Mouse (Mus musculus): Measurements from ENCODE around the gene Olfr596. TPM values are rescaled to one million over a fixed set of nuclear protein-coding genes. Genes with fewer than 3 reads are reported as not detected.
"Not testable (repeated sequence)": the region's sequence is repeated elsewhere in the genome, so short reads cannot be mapped to it uniquely, and the experiment has no call there.

Gene Olfr596
- not detected in 2 replicates for polyA plus RNA-seq (2015; fragmentation: Nextera tagmentation; extraction: Ambion mirVana)

- 87% methylated on average over 2 of the region's 2 CpGs for WGBS
Measured at GRCm38 (mm10) chr7:103305348-103305747, at the start of gene Olfr596. Olfr596 (plus strand) TSS chr7:103305648.

GRCm38 (mm10) chr7:103316015-103316414 is 10.6 kb downstream of the Olfr596 start, which contains the start of gene Olfr597:
Olfr597 (plus strand) TSS chr7:103316315.
- not testable (repeated sequence) for H3K9me3 ChIP-seq; H3K4me2 ChIP-seq; ATAC-seq (ENCODE audit: low FRiP score, low read depth); H3K36me3 ChIP-seq; H3K4me1 ChIP-seq (replicated peaks); H3K4me3 ChIP-seq; H3K27me3 ChIP-seq; H3K9ac ChIP-seq; H3K27ac ChIP-seq (replicated peaks)
- WGBS: 95% methylated on average over 2 of the region's 2 CpGs

More at GRCm38 (mm10) chr7:103305348-103305747, at the start of gene Olfr596:
- not testable (repeated sequence) for H3K36me3 ChIP-seq; H3K27ac ChIP-seq (replicated peaks); H3K4me1 ChIP-seq (replicated peaks); H3K9ac ChIP-seq; H3K27me3 ChIP-seq; ATAC-seq (ENCODE audit: low FRiP score, low read depth); H3K4me2 ChIP-seq; H3K4me3 ChIP-seq; H3K9me3 ChIP-seq

- no peak within 1 kb of the TSS for H3K27ac ChIP-seq (replicated peaks)
- no peak within 1 kb of the TSS for H3K4me3 ChIP-seq
- H3K36me3 ChIP-seq: no peaks in the 10 kb centered on the region
- H3K4me1 ChIP-seq (replicated peaks): no peaks in the 10 kb centered on the region
- no peak within 1 kb of the TSS for H3K4me2 ChIP-seq
- H3K27me3 ChIP-seq: no peaks in the 10 kb centered on the region
- no peaks in the 10 kb centered on the region for H3K9me3 ChIP-seq
- H3K9ac ChIP-seq: no peak within 1 kb of the TSS
- no peak for ATAC-seq (ENCODE audit: low FRiP score, low read depth)
Measured at GRCm38 (mm10) chr7:103323268-103323667, 17.8 kb downstream of the Olfr596 start, which contains the start of gene Olfr598. Olfr598 (plus strand) TSS chr7:103323568.

DNA sequence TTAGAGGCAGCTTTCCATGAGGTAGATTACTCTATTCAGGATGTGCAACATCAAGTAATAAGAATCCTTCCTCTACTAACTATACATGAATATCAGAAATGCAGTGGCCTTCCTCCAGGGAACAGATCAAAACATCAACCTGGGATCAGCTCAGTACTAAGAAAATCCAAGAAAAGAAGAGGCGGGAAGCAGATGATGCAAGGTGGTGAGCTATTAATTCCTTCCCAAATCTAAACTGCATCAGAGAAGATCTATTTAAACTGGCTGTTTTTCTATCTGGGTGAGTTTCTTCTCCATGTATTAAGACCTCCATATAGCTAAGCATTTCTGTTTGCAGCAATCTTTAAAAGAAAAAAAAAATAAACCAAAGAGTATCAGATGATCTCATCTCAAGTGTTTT is 30.2 kb downstream of the Olfr596 start, which contains the start of gene Olfr599:
Gene Olfr599, plus strand, starts transcription at position 301 of the 400 bp plus-strand sequence.
- Histone ChIP-seq H3K27me3 (no peaks in the 10 kb centered on the region), H3K27ac (replicated peaks) (no peak within 1 kb of the TSS), H3K9ac (no peak within 1 kb of the TSS), H3K4me3 (no peak within 1 kb of the TSS), H3K4me1 (replicated peaks) (no peaks in the 10 kb centered on the region), H3K9me3 (no peaks in the 10 kb centered on the region), H3K4me2 (no peak within 1 kb of the TSS), H3K36me3 (no peaks in the 10 kb centered on the region)
- 91% methylated on average over 1 of the region's 1 CpGs for WGBS
- ATAC-seq (ENCODE audit: low FRiP score, low read depth): no peak

GRCm38 (mm10) chr7:103349569-103349968 is 44.1 kb downstream of the Olfr596 start, which contains the start of gene Olfr600:
Olfr600 (minus strand) TSS chr7:103349669.
- Histone ChIP-seq H3K4me2 (no peak within 1 kb of the TSS), H3K9ac (no peak within 1 kb of the TSS), H3K4me1 (replicated peaks) (no peaks in the 10 kb centered on the region), H3K4me3 (no peak within 1 kb of the TSS), H3K9me3 (no peaks in the 10 kb centered on the region), H3K27ac (replicated peaks) (no peak within 1 kb of the TSS), H3K27me3 (no peaks in the 10 kb centered on the region), H3K36me3 (no peaks in the 10 kb centered on the region)
- no peak for ATAC-seq (ENCODE audit: low FRiP score, low read depth)

Small RNA genes lying within 50 kb of the gene (microRNA-seq; reads per million reads assigned to microRNA genes)
- gene Gm23550 (not detected), gene Gm25171 (not detected)

Other genes starting within 250 kb of the Olfr596 start
- gene Olfr584, start 223.8 kb upstream of the Olfr596 start, polyA plus RNA-seq (2015; fragmentation: Nextera tagmentation; extraction: Ambion mirVana): not detected in 2 replicates
- not detected in 2 replicates for gene Olfr585, start 207.9 kb upstream of the Olfr596 start, polyA plus RNA-seq (2015; fragmentation: Nextera tagmentation; extraction: Ambion mirVana)
- not detected in 2 replicates for gene Olfr586, start 180.0 kb upstream of the Olfr596 start, polyA plus RNA-seq (2015; fragmentation: Nextera tagmentation; extraction: Ambion mirVana)
- gene Olfr588-ps1, start 164.8 kb upstream of the Olfr596 start, polyA plus RNA-seq (2015; fragmentation: Nextera tagmentation; extraction: Ambion mirVana): not detected in 2 replicates
- gene Olfr589, start 149.3 kb upstream of the Olfr596 start, polyA plus RNA-seq (2015; fragmentation: Nextera tagmentation; extraction: Ambion mirVana): not detected in 2 replicates
- not detected in 2 replicates for gene Olfr591, start 127.3 kb upstream of the Olfr596 start, polyA plus RNA-seq (2015; fragmentation: Nextera tagmentation; extraction: Ambion mirVana)
- gene Olfr592, start 120.8 kb upstream of the Olfr596 start, polyA plus RNA-seq (2015; fragmentation: Nextera tagmentation; extraction: Ambion mirVana): not detected in 2 replicates
- not detected in 2 replicates for gene Olfr593, start 93.8 kb upstream of the Olfr596 start, polyA plus RNA-seq (2015; fragmentation: Nextera tagmentation; extraction: Ambion mirVana)
- not detected in 2 replicates for gene Olfr594, start 88.7 kb upstream of the Olfr596 start, polyA plus RNA-seq (2015; fragmentation: Nextera tagmentation; extraction: Ambion mirVana)
- gene Usp17ld, start 53.1 kb upstream of the Olfr596 start, polyA plus RNA-seq (2015; fragmentation: Nextera tagmentation; extraction: Ambion mirVana): not detected in 2 replicates
- gene Olfr597, start 10.7 kb downstream of the Olfr596 start, polyA plus RNA-seq (2015; fragmentation: Nextera tagmentation; extraction: Ambion mirVana): not detected in 2 replicates
- gene Olfr598, start 17.9 kb downstream of the Olfr596 start, polyA plus RNA-seq (2015; fragmentation: Nextera tagmentation; extraction: Ambion mirVana): not detected in 2 replicates
- gene Olfr599, start 30.3 kb downstream of the Olfr596 start, polyA plus RNA-seq (2015; fragmentation: Nextera tagmentation; extraction: Ambion mirVana): not detected in 2 replicates
- gene Olfr600, start 44.0 kb downstream of the Olfr596 start, polyA plus RNA-seq (2015; fragmentation: Nextera tagmentation; extraction: Ambion mirVana): not detected in 2 replicates
- gene Olfr601, start 57.0 kb downstream of the Olfr596 start, polyA plus RNA-seq (2015; fragmentation: Nextera tagmentation; extraction: Ambion mirVana): not detected in 2 replicates
- not detected in 2 replicates for gene Olfr603, start 80.5 kb downstream of the Olfr596 start, polyA plus RNA-seq (2015; fragmentation: Nextera tagmentation; extraction: Ambion mirVana)
- not detected in 2 replicates for gene Usp17lc, start 109.4 kb downstream of the Olfr596 start, polyA plus RNA-seq (2015; fragmentation: Nextera tagmentation; extraction: Ambion mirVana)
- gene Olfr605, start 139.8 kb downstream of the Olfr596 start, polyA plus RNA-seq (2015; fragmentation: Nextera tagmentation; extraction: Ambion mirVana): not detected in 2 replicates
- not detected in 2 replicates for gene Olfr606, start 143.4 kb downstream of the Olfr596 start, polyA plus RNA-seq (2015; fragmentation: Nextera tagmentation; extraction: Ambion mirVana)
- gene Olfr607, start 158.5 kb downstream of the Olfr596 start, polyA plus RNA-seq (2015; fragmentation: Nextera tagmentation; extraction: Ambion mirVana): not detected in 2 replicates
- not detected in 2 replicates for gene Olfr608, start 164.2 kb downstream of the Olfr596 start, polyA plus RNA-seq (2015; fragmentation: Nextera tagmentation; extraction: Ambion mirVana)
- not detected in 2 replicates for gene Olfr609, start 192.4 kb downstream of the Olfr596 start, polyA plus RNA-seq (2015; fragmentation: Nextera tagmentation; extraction: Ambion mirVana)
- gene Olfr610, start 206.5 kb downstream of the Olfr596 start, polyA plus RNA-seq (2015; fragmentation: Nextera tagmentation; extraction: Ambion mirVana): not detected in 2 replicates
- not detected in 2 replicates for gene Olfr611, start 215.2 kb downstream of the Olfr596 start, polyA plus RNA-seq (2015; fragmentation: Nextera tagmentation; extraction: Ambion mirVana)
- not detected in 2 replicates for gene Olfr612, start 237.1 kb downstream of the Olfr596 start, polyA plus RNA-seq (2015; fragmentation: Nextera tagmentation; extraction: Ambion mirVana)
- not detected in 2 replicates for gene Olfr613, start 242.4 kb downstream of the Olfr596 start, polyA plus RNA-seq (2015; fragmentation: Nextera tagmentation; extraction: Ambion mirVana)

All from hindbrain, embryonic 15.5 days (tissue).